Mouse (Mus musculus) midbrain, embryonic 12.5 days (tissue): ENCODE data around the gene Galnt6. TPM values are rescaled to one million over a fixed set of nuclear protein-coding genes. Genes with fewer than 3 reads are reported as not detected.
"Not testable (repeated sequence)": the region's sequence is repeated elsewhere in the genome, so short reads cannot be mapped to it uniquely, and the experiment has no call there.

ENCODE experiments used
- ATAC-seq: fragments of 200-750 bp; cut with Nextera tagmentation; 2 replicates; pipeline ENCODE4 v1.8.0; 2017; ENCODE audit warnings: low read depth, moderate TSS enrichment, moderate library complexity; ENCODE audit not compliant: low FRiP score
- H3K27ac ChIP-seq: fragments of 300-500 bp; sonication (generic); replicated peaks from 2 replicates; pipeline ENCODE4 v1.5.1; 2016; ENCODE audit warnings: mild to moderate bottlenecking
- H3K27me3 ChIP-seq: fragments of 300-500 bp; sonication (generic); 2 replicates; pipeline ENCODE4 v1.6.1; 2016; ENCODE audit warnings: mild to moderate bottlenecking
- H3K36me3 ChIP-seq: fragments of 300-500 bp; sonication (generic); 2 replicates; pipeline ENCODE4 v1.6.1; 2016
- H3K4me1 ChIP-seq: fragments of 300-500 bp; sonication (generic); 2 replicates; pipeline ENCODE4 v1.6.1; 2016
- H3K4me2 ChIP-seq: fragments of 300-500 bp; sonication (generic); replicated peaks from 2 replicates; pipeline ENCODE4 v1.6.1; 2016; ENCODE audit warnings: mild to moderate bottlenecking, moderate library complexity
- H3K4me3 ChIP-seq: fragments of 300-500 bp; sonication (generic); 2 replicates; pipeline ENCODE4 v1.5.1; 2016; ENCODE audit warnings: mild to moderate bottlenecking
- H3K9ac ChIP-seq: fragments of 300-500 bp; sonication (generic); replicated peaks from 2 replicates; pipeline ENCODE4 v1.6.1; 2016; ENCODE audit warnings: mild to moderate bottlenecking, moderate library complexity
- H3K9me3 ChIP-seq: fragments of 300-500 bp; sonication (generic); 2 replicates; pipeline ENCODE4 v1.6.1; 2016; ENCODE audit warnings: mild to moderate bottlenecking
- WGBS: fragments of 180-500 bp; shearing (Covaris S2); methylation state at CpG from one replicate; pipeline ENCODE4 v1.1.7; 2016; 5-methylcytosine and 5-hydroxymethylcytosine counted together
- polyA plus RNA-seq: library from polyadenylated mRNA; unstranded; fragments of >200 nt; fragmentation: Nextera tagmentation; extraction: Ambion mirVana; gene quantifications from 2 replicates; pipeline ENCODE4 v1.2.1, GENCODE M21; 2016

The Galnt6 gene
- 0.08 and 0.18 TPM in 2 replicates for polyA plus RNA-seq

DNA sequence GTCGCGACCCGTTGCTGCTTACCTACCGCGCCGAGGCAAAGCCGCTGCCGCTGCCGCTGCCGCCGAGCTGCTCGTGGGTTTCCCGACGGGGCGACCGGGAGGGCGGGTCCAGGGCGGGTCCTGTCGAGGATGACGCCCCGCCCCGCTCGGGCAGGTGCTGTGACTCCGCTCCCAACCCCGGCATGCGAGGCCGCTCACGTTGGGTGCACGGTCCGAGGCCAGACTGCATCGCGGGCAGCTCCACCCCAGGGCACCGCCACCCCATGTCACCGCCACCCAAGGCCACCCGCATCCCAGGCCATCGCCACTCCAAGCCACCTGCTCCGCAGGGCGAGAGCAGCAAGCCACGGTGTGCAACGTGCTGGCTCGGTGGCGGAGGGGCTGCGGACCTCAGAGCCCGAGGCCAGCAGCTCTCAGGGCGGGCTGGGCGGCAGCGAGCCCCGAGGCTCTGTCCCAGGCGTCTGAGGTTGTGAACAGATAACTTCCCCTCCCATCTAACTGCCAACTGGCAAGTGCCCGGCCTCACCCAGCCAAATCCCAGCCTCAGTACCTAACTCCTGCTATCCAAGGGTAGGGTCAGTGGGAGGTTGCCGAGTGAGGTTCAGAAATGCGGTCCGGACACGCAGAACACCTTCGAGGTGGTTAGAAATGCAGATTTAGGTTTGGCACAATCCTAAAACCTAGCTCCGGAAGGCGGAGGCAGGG is at the start of gene Galnt6:
TSS of gene Galnt6 (minus strand) at position 96 of the 705 bp plus-strand sequence.
- Histone ChIP-seq H3K27me3 (peaks cover 65% of the 10 kb centered on the region), H3K9ac (peak within 1 kb of the TSS; percentile 28; the same call in 1 of the 2 replicates), H3K27ac (no peak within 1 kb of the TSS), H3K9me3 (no peaks in the 10 kb centered on the region), H3K4me1 (peaks cover 15% of the 10 kb centered on the region), H3K36me3 (no peaks in the 10 kb centered on the region), H3K4me2 (peak within 1 kb of the TSS; percentile 63), H3K4me3 (peak within 1 kb of the TSS; percentile 41)
- no peak for ATAC-seq
- 4% methylated on average over 56 of the region's 57 CpGs for WGBS

DNA sequence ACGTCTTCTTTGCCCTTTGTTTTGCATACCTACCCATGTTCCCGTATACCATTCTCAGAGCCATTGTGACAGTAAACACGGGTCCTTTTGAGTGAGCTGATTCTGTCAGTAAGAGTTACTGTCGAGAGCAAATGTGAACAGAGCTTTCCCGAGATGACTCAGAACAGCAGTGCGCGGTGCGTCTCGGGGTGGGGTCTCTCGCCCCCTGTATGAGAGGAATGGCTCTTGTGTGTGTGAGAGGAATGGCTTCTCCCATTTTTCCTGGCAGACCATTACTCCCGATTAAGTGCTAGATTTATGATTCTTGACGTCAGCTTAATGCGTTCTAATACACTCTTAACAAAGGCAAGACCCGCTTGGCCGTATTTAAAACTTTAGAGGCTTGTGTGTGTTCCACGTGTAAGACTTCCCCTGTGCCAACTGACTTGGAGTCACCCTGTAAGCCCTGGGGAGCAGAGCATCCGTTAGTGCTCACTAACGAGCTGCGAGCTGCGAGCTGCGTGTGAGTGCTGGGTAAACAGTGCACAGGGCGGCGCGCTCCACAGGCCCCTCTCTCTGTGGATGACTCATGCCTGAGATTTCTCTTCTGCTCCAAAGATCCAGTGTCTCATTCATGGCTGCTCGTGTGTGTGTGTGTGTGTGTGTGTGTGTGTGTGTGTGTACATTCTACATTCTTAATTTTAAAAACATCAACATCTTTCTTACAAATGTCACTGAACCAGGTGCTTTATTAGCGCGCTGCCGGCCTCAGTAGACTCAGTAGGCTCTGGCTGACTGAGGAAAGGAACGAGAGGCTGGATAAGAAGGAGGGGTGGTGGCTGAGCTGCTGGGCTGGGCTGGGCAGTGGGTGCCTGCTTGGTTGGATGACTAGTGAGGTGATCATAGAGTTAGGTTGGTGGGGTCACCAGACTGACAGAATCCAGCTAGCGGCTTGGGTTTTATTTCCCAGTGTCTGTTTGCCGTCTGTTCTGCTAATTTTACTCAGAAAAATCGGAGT is 48.1 kb upstream of the Galnt6 start:
- no peak for ATAC-seq
- no peak overlapping the region for H3K4me3 ChIP-seq
- no peaks in the 10 kb centered on the region for H3K27me3 ChIP-seq
- no peak overlapping the region for H3K4me2 ChIP-seq
- no peaks in the 10 kb centered on the region for H3K36me3 ChIP-seq
- H3K27ac ChIP-seq: no peak overlapping the region
- WGBS: 72% methylated on average over 32 of the region's 32 CpGs
- no peak overlapping the region for H3K9ac ChIP-seq
- H3K9me3 ChIP-seq: no peaks in the 10 kb centered on the region
- peaks cover 29% of the 10 kb centered on the region for H3K4me1 ChIP-seq

DNA sequence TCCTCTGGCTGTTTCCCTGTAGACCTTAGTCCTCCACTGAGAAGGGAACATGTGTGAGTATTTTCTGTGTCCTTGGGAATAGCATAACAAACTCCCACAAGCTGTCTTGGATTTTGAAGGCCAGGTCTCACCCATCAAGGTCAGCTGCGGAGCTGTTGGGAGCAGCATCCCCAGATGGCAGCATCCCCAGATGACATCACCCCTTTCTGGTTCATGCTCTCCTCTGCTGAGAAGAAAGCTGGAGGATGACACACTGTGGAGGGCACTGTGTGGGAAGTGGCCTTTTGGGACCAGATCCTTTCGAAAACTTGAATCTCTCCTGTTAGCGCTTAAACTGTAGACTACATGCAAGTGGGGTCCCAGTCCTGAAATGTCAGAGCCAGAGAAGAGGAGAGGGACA is 47.2 kb upstream of the Galnt6 start:
- WGBS: 97% methylated on average over 3 of the region's 3 CpGs

DNA sequence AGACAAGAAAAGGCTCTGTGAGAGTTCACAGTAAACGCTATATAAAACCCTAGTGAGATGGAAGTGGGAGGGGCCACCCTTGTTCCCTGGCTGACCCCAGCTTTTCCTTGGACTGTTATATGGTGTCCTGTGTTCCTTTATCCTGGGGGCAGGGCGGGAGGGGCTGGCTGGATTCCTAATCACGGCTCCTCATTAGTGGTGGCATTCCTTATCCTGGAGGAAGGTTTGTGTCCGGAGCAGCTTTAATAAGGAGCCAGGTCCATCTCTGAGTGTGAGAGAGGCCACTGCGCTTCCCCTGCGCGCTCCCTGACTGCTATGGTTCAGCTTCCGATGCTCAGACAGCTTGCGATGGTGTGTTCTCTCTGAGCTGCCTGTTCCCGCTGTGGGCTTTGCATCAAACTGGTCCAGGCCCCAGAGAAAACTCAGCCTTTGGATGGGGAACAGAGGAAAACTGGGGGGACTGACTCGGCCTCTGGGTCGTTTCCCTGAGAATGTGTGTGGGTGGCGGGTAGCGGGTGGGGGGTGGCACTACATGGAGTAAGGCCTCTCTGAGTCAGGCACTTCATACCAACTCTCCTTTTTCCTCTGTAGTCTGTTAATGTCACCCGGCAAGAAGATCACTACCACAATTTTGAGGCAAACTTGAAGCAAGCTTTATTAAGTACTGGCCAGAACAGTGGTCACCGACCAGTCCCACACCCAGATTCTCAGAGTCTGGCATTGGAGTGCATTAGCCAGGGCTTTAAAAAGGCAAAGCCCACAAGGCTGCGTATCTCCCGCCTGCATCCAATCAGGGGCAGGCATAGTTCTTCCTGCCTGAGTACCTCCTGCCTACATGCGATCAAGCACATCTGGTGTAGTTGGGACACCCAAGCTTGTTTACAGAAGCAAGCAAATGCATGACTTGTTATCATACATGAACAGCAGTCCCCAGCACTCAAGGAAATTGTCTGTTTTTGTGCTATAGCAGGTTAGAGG is 46.3 kb upstream of the Galnt6 start:
- Histone ChIP-seq H3K4me3 (no peak overlapping the region), H3K36me3 (no peaks in the 10 kb centered on the region), H3K9ac (no peak overlapping the region), H3K4me1 (peaks cover 29% of the 10 kb centered on the region), H3K4me2 (no peak overlapping the region), H3K27ac (no peak overlapping the region), H3K9me3 (no peaks in the 10 kb centered on the region), H3K27me3 (no peaks in the 10 kb centered on the region)
- ATAC-seq: no peak
- 58% methylated on average over 19 of the region's 19 CpGs for WGBS

More for the DNA sequence above, 47.2 kb upstream of the Galnt6 start:
- ATAC-seq: no peak
- no peak overlapping the region for H3K4me2 ChIP-seq
- H3K27me3 ChIP-seq: no peaks in the 10 kb centered on the region
- H3K9ac ChIP-seq: no peak overlapping the region
- H3K4me1 ChIP-seq: peaks cover 29% of the 10 kb centered on the region
- no peaks in the 10 kb centered on the region for H3K36me3 ChIP-seq
- no peaks in the 10 kb centered on the region for H3K9me3 ChIP-seq
- H3K27ac ChIP-seq: no peak overlapping the region
- no peak overlapping the region for H3K4me3 ChIP-seq

DNA sequence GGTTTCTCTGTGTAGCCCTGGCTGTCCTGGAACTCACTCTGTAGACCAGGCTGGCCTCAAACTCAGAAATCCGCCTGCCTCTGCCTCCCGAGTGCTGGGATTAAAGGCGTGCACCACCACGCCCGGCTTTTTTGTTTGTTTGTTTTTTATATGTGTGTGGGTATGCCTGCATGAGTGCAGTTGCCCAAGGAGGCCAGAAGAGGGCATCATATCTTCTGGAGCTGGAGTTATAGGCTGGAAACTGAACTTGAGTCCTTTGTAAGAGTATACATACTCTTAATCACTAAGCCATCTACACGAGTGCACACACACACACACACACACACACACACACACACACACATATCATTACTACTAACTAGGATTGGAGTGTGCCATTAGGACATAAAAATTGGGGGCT is 44.7 kb upstream of the Galnt6 start:
- peaks cover 22% of the 10 kb centered on the region for H3K4me1 ChIP-seq
- H3K9me3 ChIP-seq, H3K4me2 ChIP-seq, H3K27ac ChIP-seq, H3K36me3 ChIP-seq, H3K27me3 ChIP-seq, H3K9ac ChIP-seq, H3K4me3 ChIP-seq, ATAC-seq: not testable (repeated sequence)
- 96% methylated on average over 6 of the region's 6 CpGs for WGBS

DNA sequence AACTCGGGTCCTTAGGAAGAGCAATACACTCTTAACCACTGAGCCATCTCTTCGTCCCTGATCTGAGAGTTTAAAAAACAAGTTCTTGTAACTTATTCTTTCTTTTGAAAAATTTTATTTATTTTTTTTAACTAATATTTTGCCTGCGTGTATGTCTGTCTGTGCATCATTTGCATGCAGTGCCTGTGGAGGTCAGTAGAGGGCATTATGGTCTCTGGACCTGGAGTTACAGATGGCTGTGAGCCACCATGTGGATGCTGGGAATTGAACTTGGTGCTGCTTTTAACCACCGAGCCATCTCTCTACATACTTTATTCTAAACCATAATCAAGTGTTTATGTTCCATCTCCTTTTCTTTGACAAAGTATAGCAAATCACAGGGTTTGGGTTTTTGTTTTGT is 43.5 kb upstream of the Galnt6 start:
- H3K4me3 ChIP-seq: no peak overlapping the region
- H3K27ac ChIP-seq: no peak overlapping the region
- WGBS: 89% methylated on average over 4 of the region's 4 CpGs
- H3K9ac ChIP-seq: no peak overlapping the region
- H3K9me3 ChIP-seq: no peaks in the 10 kb centered on the region
- no peak overlapping the region for H3K4me2 ChIP-seq
- ATAC-seq: no peak
- peaks cover 22% of the 10 kb centered on the region for H3K4me1 ChIP-seq
- 0 out of 2 replicates have a peak, but pooled peaks cover 8% of the 10 kb centered on the region for H3K36me3 ChIP-seq
- no peaks in the 10 kb centered on the region for H3K27me3 ChIP-seq

DNA sequence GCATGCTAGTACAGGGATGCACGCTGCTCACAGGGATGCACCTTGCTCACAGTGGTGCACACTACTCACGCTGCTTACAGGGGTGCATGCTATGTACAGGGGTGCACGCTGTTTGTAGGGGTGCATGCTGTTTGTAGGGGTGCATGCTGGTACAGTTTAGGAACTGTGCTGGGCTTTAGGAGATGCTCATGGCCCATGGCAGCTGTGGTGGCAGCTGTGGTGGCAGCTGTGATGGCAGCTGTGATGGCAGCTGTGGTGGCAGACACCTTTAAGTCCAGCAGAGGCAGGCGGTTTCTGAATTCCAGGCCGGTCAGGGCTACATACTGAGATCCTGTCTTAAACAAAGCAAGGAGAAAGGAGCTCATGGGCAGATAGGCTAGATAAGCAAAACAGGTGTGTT is 41.2 kb upstream of the Galnt6 start:
- Histone ChIP-seq H3K27me3 (no peaks in the 10 kb centered on the region), H3K9me3 (no peaks in the 10 kb centered on the region), H3K27ac (no peak overlapping the region), H3K36me3 (0 out of 2 replicates have a peak, but pooled peaks cover 8% of the 10 kb centered on the region), H3K9ac (no peak overlapping the region), H3K4me1 (peaks cover 8% of the 10 kb centered on the region; the same call in 1 of the 2 replicates), H3K4me3 (no peak overlapping the region), H3K4me2 (no peak overlapping the region)
- no peak for ATAC-seq
- WGBS: 97% methylated on average over 5 of the region's 5 CpGs

DNA sequence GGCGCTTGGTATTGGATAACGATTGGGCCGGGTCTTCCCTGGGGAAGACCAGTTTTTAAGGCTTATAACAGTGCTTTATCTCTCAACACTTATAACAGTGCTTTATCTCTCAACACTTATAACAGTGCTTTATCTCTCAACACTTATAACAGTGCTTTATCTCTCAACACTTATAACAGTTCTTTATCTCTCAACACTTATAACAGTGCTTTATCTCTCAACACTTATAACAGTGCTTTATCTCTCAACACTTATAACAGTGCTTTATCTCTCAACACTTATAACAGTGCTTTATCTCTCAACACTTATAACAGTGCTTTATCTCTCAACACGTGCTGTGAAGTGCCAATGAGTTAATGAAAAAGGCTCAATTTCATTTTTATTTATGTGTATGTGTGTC is 39.8 kb upstream of the Galnt6 start:
- H3K9ac ChIP-seq, H3K27me3 ChIP-seq, H3K4me3 ChIP-seq, H3K4me2 ChIP-seq, H3K36me3 ChIP-seq, H3K9me3 ChIP-seq, H3K27ac ChIP-seq, ATAC-seq, H3K4me1 ChIP-seq: not testable (repeated sequence)
- 92% methylated on average over 4 of the region's 4 CpGs for WGBS

DNA sequence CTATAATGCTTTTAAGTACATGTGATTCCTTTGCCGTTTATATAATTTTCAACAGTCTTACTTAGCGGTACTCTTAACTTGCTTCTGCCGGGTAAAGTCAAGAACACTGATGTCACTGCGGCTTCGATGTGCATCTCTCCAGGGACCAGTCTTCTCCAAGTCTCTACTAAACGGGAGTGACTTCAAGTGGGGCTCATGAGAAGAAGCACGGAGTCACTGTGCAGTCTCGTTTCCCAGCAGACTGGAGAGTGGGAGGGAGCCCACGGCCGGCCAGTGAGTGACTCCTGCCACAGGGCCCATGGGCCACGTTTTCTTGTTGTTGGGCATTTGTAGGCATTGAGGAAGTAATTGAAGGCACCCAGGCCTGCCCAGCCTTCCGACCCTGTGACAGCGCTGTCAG is 38.7 kb upstream of the Galnt6 start:
- 0 out of 2 replicates have a peak, but pooled peaks cover 8% of the 10 kb centered on the region for H3K36me3 ChIP-seq
- 89% methylated on average over 13 of the region's 13 CpGs for WGBS
- no peak for ATAC-seq

DNA sequence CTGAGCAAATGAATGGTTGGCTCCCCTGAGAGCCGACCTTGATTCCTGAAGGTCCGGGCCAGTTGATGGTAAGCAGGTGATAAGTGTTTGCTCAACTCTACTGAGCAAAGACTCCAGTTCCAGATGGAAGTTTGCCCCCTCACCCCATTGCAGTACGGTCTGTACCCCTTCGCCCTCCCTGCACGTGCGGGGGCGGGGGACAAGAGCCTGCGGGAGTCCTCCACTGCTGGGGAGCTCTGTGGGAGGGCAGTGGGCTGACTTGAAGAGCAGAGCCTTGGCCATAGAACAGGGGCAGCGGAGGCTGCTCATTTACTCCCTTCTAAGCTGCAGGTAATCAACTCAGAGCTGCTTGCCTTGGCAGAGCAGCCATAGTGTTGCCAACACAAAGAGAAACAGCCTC is 37.6 kb upstream of the Galnt6 start:
- Histone ChIP-seq H3K27ac (no peak overlapping the region), H3K36me3 (0 out of 2 replicates have a peak, but pooled peaks cover 8% of the 10 kb centered on the region), H3K4me3 (no peak overlapping the region), H3K9ac (no peak overlapping the region), H3K4me1 (peaks cover 13% of the 10 kb centered on the region), H3K27me3 (peaks cover 4% of the 10 kb centered on the region; the same call in 1 of the 2 replicates), H3K4me2 (no peak overlapping the region), H3K9me3 (no peaks in the 10 kb centered on the region)
- ATAC-seq: no peak
- 67% methylated on average over 9 of the region's 9 CpGs for WGBS

More for the DNA sequence above, 38.7 kb upstream of the Galnt6 start:
- no peak overlapping the region for H3K9ac ChIP-seq
- H3K27me3 ChIP-seq: peaks cover 4% of the 10 kb centered on the region; the same call in 1 of the 2 replicates
- H3K4me1 ChIP-seq: peaks cover 3% of the 10 kb centered on the region
- no peak overlapping the region for H3K27ac ChIP-seq
- H3K9me3 ChIP-seq: no peaks in the 10 kb centered on the region
- H3K4me2 ChIP-seq: no peak overlapping the region
- no peak overlapping the region for H3K4me3 ChIP-seq
